Mouse (Mus musculus) stomach, postnatal 0 days (tissue): ENCODE results near the gene Ttc23.

Experiments
- CTCF ChIP-seq: IDR thresholded peaks from 2 replicates; pipeline ENCODE4 v1.5.1; 2016; ENCODE audit warnings: antibody characterized with exemption, low read depth, mild to moderate bottlenecking, moderate library complexity
- EP300 ChIP-seq: optimal IDR thresholded peaks from 2 replicates; pipeline ENCODE3; 2016; ENCODE audit warnings: antibody characterized with exemption

- TF ChIP-seq EP300 (no peak), CTCF (no peak)
Measured at GRCm38 (mm10) chr7:67803857-67804215, 156.6 kb downstream of the Ttc23 start.
